Mouse (Mus musculus) left cerebral cortex, adult 2 months (tissue): Measurements from ENCODE around the gene Chn2. TPM values are rescaled to one million over a fixed set of nuclear protein-coding genes. Genes with fewer than 3 reads are reported as not detected.

Experiments used
- DNase-seq, 2 experiments: peaks; one replicate each; pipeline ENCODE4 v3.0.0; 2021 to 2022; ENCODE audit warnings: low spot score in 2 of 2, mixed read lengths in 1 of 2; ENCODE audit errors: extremely low spot score in 1 of 2
- H3K27ac ChIP-seq: fragments of 200-600 bp; 2 replicates; pipeline ENCODE4 v1.8.1; 2022
- H3K4me3 ChIP-seq: fragments of 200-600 bp; 2 replicates; pipeline ENCODE4 v1.8.1; 2022
- CTCF ChIP-seq: fragments of 200-600 bp; IDR thresholded peaks from 2 replicates; pipeline ENCODE4 v1.8.1; 2022; ENCODE audit warnings: antibody characterized with exemption, mild to moderate bottlenecking, moderate library complexity
- intact Hi-C: fragments of 180-260 bp; cut with DNase I; formaldehyde crosslinking; loops from one replicate; pipeline ENCODE4 v1.15.1; 2025
- total RNA-seq, 2 experiments: library from RNA; stranded (reverse); gene quantifications; 2 replicates each; pipeline ENCODE4 v1.2.3; 2021

Chn2 gene
- total RNA-seq, 2 experiments from 2014 or later = 38.9 to 42.0 TPM

DNA sequence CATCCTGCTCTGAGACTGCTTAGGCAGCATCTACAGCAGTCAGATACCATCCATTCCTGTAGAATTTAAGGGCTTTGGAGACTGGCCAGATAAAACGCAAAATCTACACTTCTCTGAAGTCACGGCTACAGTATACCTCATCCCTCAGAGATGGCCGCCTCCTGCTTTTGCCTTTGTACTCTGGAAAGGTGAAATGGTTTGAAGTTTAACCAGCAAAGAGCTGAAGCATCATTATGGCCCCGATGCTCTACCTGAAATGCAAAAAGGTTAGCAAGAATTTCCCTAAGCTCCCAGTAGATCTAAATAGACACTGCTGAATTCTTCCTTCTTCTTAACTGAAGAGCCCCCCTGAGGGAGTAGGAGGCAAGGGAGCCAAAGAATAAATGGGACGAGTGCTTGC, 202.4 kb downstream of the Chn2 start:
- Histone ChIP-seq H3K27ac (peak overlapping the region; percentile 71), H3K4me3 (no peak overlapping the region)
- no peak for DNase-seq
- TF ChIP-seq CTCF = no peak
- intact Hi-C loops = loop anchor here (10.0 kb wide), 1 partner anchor 263 kb away; no protein-coding TSS in a partner anchor

DNA sequence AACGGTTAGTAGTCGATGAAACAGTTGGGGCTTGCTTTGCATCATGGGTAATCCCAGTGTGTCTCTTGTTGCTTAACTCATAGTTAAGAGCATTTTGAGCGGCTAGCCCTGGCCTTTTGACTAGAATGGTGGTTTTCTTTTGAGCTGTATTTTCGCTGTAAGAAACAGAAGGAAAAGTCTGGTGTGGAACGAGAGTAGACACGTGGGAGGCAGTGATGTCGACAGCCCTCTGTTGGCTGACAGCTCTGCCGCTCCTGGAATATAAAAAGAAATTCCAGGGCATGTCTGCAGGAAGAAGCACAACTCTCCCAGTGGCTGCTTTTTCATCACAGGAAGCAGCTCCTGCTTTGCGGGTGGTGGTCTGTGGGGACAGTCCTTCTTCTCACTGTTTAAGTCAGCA, 202.9 kb downstream of the Chn2 start:
- intact Hi-C loops = loop anchor here (10.0 kb wide), 1 partner anchor 263 kb away; no protein-coding TSS in a partner anchor
- DNase-seq = peak; percentile 39 to 43
- Histone ChIP-seq H3K27ac (peak overlapping the region; percentile 71), H3K4me3 (no peak overlapping the region)
- no peak; the same call in none of the 2 replicates for TF ChIP-seq CTCF

DNA sequence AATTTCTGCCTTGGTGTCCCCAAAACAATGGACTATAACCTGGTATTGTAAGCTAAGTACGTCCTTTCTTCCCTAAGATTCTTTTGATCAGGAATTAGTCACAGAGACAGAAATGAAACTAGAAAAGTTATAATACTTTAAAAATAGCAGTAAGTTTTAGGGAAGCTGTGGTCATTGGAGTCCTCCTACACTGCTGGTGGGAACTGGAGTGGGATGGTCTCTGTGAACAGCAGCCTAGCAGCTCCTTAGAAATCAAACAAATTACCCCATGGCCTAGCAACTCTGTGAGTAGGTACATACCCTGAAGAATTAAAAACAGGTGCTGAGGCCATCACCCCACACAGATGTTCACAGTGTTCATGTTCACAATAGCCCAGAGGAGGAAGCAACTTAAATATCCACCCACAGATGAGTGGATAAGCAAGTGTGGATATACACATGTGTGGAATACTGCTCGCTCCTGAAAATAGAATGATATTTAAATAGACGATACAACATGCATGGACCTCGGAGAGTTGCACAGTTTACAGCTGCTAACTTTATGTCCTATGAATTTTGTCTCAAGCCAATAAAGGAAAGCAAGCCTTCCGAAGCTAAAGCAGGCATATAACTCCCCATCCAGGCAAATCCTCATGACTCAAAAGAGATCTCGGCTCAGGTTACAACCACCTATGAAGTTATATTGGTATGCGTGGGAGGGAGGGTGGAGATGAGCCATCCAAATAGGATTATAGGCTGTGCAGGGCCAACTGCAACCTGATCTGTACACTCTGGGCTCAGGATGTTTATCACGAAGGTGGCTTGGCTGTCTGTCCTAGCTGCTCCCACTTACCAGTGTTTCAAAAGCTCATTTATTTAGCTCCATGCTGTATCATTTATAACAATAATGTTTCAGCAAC, 209.2 kb downstream of the Chn2 start:
- DNase-seq = no peak
- TF ChIP-seq CTCF = no peak

GRCm38 (mm10) chr6:54251401-54252191, 212.2 kb downstream of the Chn2 start:
- intact Hi-C loops = loop anchor here (2.0 to 5.0 kb wide), 2 partner anchors 76 to 117 kb away; partner anchors contain the start of gene Prr15
- Histone ChIP-seq H3K4me3 (no peak overlapping the region), H3K27ac (no peak overlapping the region)
- no peak for DNase-seq
- no peak for TF ChIP-seq CTCF

More for the DNA sequence above, 209.2 kb downstream of the Chn2 start:
- intact Hi-C loops = loop anchor here (10.0 kb wide), 1 partner anchor 256 kb away; no protein-coding TSS in a partner anchor
- no peak overlapping the region; the same call in 1 of the 2 replicates for H3K27ac ChIP-seq
- H3K4me3 ChIP-seq = no peak overlapping the region

DNA sequence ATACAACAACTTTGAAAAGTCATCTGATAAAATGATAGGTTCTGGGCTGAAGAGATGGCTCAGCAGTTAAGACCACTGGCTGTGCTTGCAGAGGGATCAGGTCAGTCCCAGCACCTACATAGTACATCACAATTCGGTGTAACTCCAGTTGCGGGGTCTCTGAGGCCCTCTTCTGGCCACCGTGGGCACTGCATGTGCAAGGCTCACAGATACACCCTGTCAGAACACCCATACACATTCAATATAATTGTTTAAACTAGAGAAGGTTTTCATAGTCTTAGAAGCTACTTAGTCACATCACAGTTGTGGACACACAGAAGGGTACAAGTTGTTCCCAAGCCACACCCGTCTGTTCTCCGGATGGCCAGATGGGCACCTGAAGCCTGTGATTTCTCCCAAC, 213.9 kb downstream of the Chn2 start:
- DNase-seq = peak in 1 of 2 experiments; percentile 51
- Histone ChIP-seq H3K27ac (peak overlapping the region; percentile 11; the same call in 1 of the 2 replicates), H3K4me3 (no peak overlapping the region)
- intact Hi-C loops = loop anchor here (2.0 to 5.0 kb wide), 2 partner anchors 74 to 116 kb away; partner anchors contain the start of gene Prr15
- TF ChIP-seq CTCF = peak; percentile 66

DNA sequence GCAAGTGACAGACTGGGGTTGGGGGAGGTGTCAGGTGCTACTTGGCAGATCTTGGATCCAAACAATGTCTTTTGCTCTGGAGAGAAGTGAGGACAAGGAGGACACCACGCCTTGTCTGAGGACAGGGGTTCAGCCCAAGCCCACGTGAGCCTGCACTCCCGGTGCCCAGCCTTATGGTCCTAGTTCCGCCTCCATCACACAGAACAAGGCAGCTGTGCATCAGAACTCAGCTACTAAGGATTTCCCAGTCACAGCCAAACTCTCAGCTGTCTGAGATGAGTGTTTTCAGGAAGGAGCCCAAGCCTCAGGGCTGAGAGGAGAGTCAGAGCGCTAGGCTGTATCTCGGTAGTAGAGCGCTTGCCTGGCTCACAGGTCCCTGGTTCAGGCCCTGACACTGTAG, 214.5 kb downstream of the Chn2 start:
- intact Hi-C loops = loop anchor here (2.0 to 5.0 kb wide), 2 partner anchors 73 to 115 kb away; partner anchors contain the start of gene Prr15
- no peak overlapping the region for H3K4me3 ChIP-seq
- H3K27ac ChIP-seq = peak overlapping the region; percentile 11; the same call in 1 of the 2 replicates
- no peak for TF ChIP-seq CTCF
- DNase-seq = peak in 1 of 2 experiments; percentile 43

- peak; percentile 58 for TF ChIP-seq CTCF
- intact Hi-C loops = loop anchor here (5.0 kb wide), 1 partner anchor 73 kb away; the partner anchor contains the start of gene Prr15
- no peak overlapping the region for H3K4me3 ChIP-seq
- no peak overlapping the region for H3K27ac ChIP-seq
- DNase-seq = no peak
These were observed 215.4 kb downstream of the Chn2 start for GRCm38 (mm10) chr6:54254759-54255158.

DNA sequence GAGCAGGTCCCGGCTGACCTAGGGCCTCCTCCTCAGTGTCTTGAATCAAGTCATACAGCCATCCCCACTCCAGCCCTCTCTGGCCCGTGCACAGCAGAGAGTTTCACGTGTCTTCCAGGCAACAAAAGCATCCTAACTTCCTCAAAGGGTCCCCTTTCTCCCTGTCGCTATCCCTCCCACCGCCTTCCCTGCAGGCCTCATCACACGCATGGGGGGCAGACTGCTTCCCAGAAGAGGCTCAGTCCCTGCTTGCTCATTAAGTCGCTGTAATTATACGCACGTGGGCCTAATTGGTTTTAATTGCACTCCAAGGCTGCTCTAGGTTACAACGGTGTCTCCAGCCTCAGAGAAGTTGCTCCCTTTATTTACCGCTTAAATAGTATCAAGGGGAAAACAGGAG, 216.0 kb downstream of the Chn2 start:
- DNase-seq = no peak
- Histone ChIP-seq H3K4me3 (no peak overlapping the region), H3K27ac (no peak overlapping the region)
- intact Hi-C loops = no loop called here
- no peak for TF ChIP-seq CTCF

- no peak overlapping the region for H3K4me3 ChIP-seq
- DNase-seq = no peak
- no peak for TF ChIP-seq CTCF
- intact Hi-C loops = no loop called here
- no peak overlapping the region for H3K27ac ChIP-seq
These were observed 217.0 kb downstream of the Chn2 start for GRCm38 (mm10) chr6:54256397-54256796.

DNA sequence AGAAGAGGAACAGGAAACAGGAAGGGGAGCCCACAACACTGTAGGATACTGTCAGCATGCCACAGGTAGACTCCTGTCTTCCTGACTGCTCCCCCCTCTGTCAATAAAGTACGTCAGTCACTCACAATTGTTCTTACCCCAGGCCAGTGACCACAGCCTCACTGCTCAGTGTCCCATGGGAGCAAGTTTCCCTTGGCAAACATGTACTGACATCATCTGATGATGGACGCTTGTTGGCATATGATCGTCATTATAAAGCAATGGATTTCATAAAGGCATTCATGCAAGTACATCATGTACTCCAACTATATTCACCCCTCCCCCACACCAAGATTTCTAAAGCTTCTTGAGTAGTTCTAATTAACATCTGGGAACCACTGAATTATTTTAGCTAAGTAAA, 218.2 kb downstream of the Chn2 start:
- Histone ChIP-seq H3K4me3 (no peak overlapping the region), H3K27ac (no peak overlapping the region)
- intact Hi-C loops = no loop called here
- DNase-seq = no peak
- TF ChIP-seq CTCF = no peak

GRCm38 (mm10) chr6:54258462-54258861, 219.1 kb downstream of the Chn2 start:
- TF ChIP-seq CTCF = no peak
- Histone ChIP-seq H3K27ac (no peak overlapping the region), H3K4me3 (no peak overlapping the region)
- intact Hi-C loops = no loop called here
- no peak for DNase-seq
